Mouse (Mus musculus): ENCODE measurements around the gene St3gal3. TPM values are rescaled to one million over a fixed set of nuclear protein-coding genes. Genes with fewer than 3 reads are reported as not detected.

St3gal3 gene
- total and polyA plus RNA-seq, 3 experiments, result 54.9 to 70.6 (median 55.8) TPM

- H3K36me3 ChIP-seq (ENCODE audit: control insufficient read depth, insufficient read depth, low read length), result no peaks in the 10 kb centered on the region
- H3K27ac ChIP-seq, result no peak overlapping the region
- H3K4me3 ChIP-seq, result no peak overlapping the region
- intact Hi-C loops (cut with DNase I), result no loop called here
- TF ChIP-seq EP300 (IDR thresholded peaks at IDR 0.05; ENCODE audit: insufficient read depth, low read depth, low read length), result no peak
- TF ChIP-seq CTCF (IDR thresholded peaks at IDR 0.05), result no peak
- no peak for TF ChIP-seq POLR2A (IDR thresholded peaks at IDR 0.05; ENCODE audit: insufficient read depth, low read depth, low read length)
- DNase-seq, result no peak
- WGBS, result 71% methylated on average over 8 of the region's 8 CpGs
- no peak overlapping the region for H3K9ac ChIP-seq (ENCODE audit: low read depth, low read length)
- H3K27me3 ChIP-seq (ENCODE audit: control insufficient read depth, insufficient read depth, low read length), result no peaks in the 10 kb centered on the region
- H3K4me1 ChIP-seq (ENCODE audit: control insufficient read depth, insufficient read depth, low read length), result no peaks in the 10 kb centered on the region
- H3K79me2 ChIP-seq (replicated peaks; ENCODE audit: control insufficient read depth, insufficient read depth, low read length), result no peaks in the 10 kb centered on the region
Measured at GRCm38 (mm10) chr4:118103280-118103830, 31.4 kb downstream of the St3gal3 start.

DNA sequence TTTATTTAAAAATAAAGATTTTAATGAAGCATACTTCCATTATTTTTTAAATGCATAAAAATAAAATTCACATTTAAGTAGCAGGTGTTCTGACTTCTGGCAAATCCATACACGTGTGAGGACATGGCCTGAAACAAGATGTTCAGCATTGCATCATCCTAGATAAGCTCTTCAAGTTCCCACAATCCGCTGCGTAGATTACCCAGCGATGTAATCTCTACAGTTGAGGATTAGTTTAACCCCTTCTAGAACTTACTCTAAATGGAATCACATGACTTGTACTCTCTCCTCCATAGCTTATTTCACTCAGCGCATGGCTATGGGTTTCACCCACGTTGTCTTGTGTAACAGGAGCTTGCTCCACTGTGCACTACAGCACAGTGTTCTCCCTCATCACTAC lies 33.2 kb downstream of the St3gal3 start:
- H3K9ac ChIP-seq (ENCODE audit: low read depth, low read length), result no peak overlapping the region
- no peak overlapping the region for H3K27ac ChIP-seq
- H3K27me3 ChIP-seq (ENCODE audit: control insufficient read depth, insufficient read depth, low read length), result no peaks in the 10 kb centered on the region
- DNase-seq, result no peak
- H3K36me3 ChIP-seq (ENCODE audit: control insufficient read depth, insufficient read depth, low read length), result no peaks in the 10 kb centered on the region
- H3K79me2 ChIP-seq (replicated peaks; ENCODE audit: control insufficient read depth, insufficient read depth, low read length), result no peaks in the 10 kb centered on the region
- 68% methylated on average over 6 of the region's 6 CpGs for WGBS
- intact Hi-C loops (cut with DNase I), result no loop called here
- H3K4me1 ChIP-seq (ENCODE audit: control insufficient read depth, insufficient read depth, low read length), result no peaks in the 10 kb centered on the region
- TF ChIP-seq CTCF (IDR thresholded peaks at IDR 0.05) (no peak), EP300 (IDR thresholded peaks at IDR 0.05; ENCODE audit: insufficient read depth, low read depth, low read length) (no peak), POLR2A (IDR thresholded peaks at IDR 0.05; ENCODE audit: insufficient read depth, low read depth, low read length) (no peak)
- no peak overlapping the region for H3K4me3 ChIP-seq

DNA sequence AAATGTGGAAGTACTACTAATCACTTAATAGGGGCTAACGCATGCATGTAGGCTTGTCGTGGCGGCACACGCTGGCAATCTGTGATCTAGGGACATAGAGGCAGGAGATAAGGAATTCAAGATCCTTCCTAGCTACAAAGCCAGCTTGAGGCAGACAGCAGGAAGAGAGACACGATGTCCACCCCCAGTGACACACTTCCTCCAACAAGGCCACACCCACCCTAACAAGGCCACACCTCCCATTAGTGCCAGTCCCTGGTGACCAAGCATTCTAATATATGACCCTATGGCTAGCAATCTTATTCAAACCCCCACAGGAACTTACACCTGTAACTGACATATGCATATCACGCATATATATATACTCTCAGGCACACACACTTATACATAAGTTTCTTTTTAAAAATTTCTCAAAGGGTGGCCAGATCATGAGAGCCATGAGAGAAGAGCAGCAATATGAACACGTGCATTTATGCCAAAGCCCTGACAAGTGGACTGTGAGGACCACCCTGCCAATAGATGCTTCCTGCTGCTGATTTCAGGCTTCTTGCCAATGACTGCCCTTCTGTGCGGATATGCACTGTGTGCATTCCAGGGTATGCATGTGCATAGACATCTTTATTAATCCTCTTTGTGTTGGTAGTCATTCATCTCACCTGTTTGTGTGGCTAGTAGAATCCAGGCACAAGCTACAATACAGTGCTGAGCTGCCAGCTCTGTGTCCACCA lies 34.9 kb downstream of the St3gal3 start:
- no peaks in the 10 kb centered on the region for H3K4me1 ChIP-seq (ENCODE audit: control insufficient read depth, insufficient read depth, low read length)
- no peaks in the 10 kb centered on the region for H3K36me3 ChIP-seq (ENCODE audit: control insufficient read depth, insufficient read depth, low read length)
- WGBS, result 79% methylated on average over 8 of the region's 8 CpGs
- no peaks in the 10 kb centered on the region for H3K27me3 ChIP-seq (ENCODE audit: control insufficient read depth, insufficient read depth, low read length)
- TF ChIP-seq CTCF (IDR thresholded peaks at IDR 0.05) (no peak), EP300 (IDR thresholded peaks at IDR 0.05; ENCODE audit: insufficient read depth, low read depth, low read length) (no peak), POLR2A (IDR thresholded peaks at IDR 0.05; ENCODE audit: insufficient read depth, low read depth, low read length) (no peak)
- H3K4me3 ChIP-seq, result no peak overlapping the region
- DNase-seq, result no peak
- H3K9ac ChIP-seq (ENCODE audit: low read depth, low read length), result no peak overlapping the region
- no peak overlapping the region for H3K27ac ChIP-seq
- intact Hi-C loops (cut with DNase I), result no loop called here
- H3K79me2 ChIP-seq (replicated peaks; ENCODE audit: control insufficient read depth, insufficient read depth, low read length), result no peaks in the 10 kb centered on the region

GRCm38 (mm10) chr4:118098571-118098970 lies 36.1 kb downstream of the St3gal3 start:
- Histone ChIP-seq H3K4me1 (ENCODE audit: control insufficient read depth, insufficient read depth, low read length) (no peaks in the 10 kb centered on the region), H3K27me3 (ENCODE audit: control insufficient read depth, insufficient read depth, low read length) (no peaks in the 10 kb centered on the region), H3K4me3 (no peak overlapping the region), H3K79me2 (replicated peaks; ENCODE audit: control insufficient read depth, insufficient read depth, low read length) (no peaks in the 10 kb centered on the region), H3K27ac (no peak overlapping the region), H3K9ac (ENCODE audit: low read depth, low read length) (no peak overlapping the region), H3K36me3 (ENCODE audit: control insufficient read depth, insufficient read depth, low read length) (no peaks in the 10 kb centered on the region)
- intact Hi-C loops (cut with DNase I), result no loop called here
- WGBS, result 92% methylated on average over 6 of the region's 6 CpGs
- TF ChIP-seq EP300 (IDR thresholded peaks at IDR 0.05; ENCODE audit: insufficient read depth, low read depth, low read length) (no peak), CTCF (IDR thresholded peaks at IDR 0.05) (no peak), POLR2A (IDR thresholded peaks at IDR 0.05; ENCODE audit: insufficient read depth, low read depth, low read length) (no peak)
- no peak for DNase-seq

DNA sequence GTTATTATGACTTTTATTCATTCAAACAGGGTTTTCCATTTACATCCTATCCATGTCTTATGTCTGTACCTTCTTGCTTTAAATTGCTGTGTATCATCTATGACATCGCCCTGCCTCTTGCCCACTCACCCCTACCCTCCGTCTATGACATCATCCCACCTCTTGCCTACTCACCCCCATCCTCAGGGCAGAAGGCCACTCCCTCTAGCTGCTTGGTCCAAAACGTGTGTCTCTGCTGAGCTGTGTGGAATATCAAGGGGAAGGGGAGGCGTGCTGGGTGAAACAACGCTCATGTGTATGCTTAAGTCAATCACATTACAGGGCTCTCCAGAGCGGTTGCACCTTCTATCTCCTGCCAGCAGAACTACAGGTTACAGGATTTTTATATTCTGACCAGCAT lies 38.6 kb downstream of the St3gal3 start:
- TF ChIP-seq EP300 (IDR thresholded peaks at IDR 0.05; ENCODE audit: insufficient read depth, low read depth, low read length) (no peak), CTCF (IDR thresholded peaks at IDR 0.05) (no peak), POLR2A (IDR thresholded peaks at IDR 0.05; ENCODE audit: insufficient read depth, low read depth, low read length) (no peak)
- WGBS, result 74% methylated on average over 6 of the region's 6 CpGs
- H3K27me3 ChIP-seq (ENCODE audit: control insufficient read depth, insufficient read depth, low read length), result no peaks in the 10 kb centered on the region
- H3K9ac ChIP-seq (ENCODE audit: low read depth, low read length), result no peak overlapping the region
- no peak overlapping the region for H3K27ac ChIP-seq
- intact Hi-C loops (cut with DNase I), result no loop called here
- no peak overlapping the region for H3K4me3 ChIP-seq
- no peaks in the 10 kb centered on the region for H3K79me2 ChIP-seq (replicated peaks; ENCODE audit: control insufficient read depth, insufficient read depth, low read length)
- DNase-seq, result no peak
- no peaks in the 10 kb centered on the region for H3K36me3 ChIP-seq (ENCODE audit: control insufficient read depth, insufficient read depth, low read length)
- H3K4me1 ChIP-seq (ENCODE audit: control insufficient read depth, insufficient read depth, low read length), result no peaks in the 10 kb centered on the region

DNA sequence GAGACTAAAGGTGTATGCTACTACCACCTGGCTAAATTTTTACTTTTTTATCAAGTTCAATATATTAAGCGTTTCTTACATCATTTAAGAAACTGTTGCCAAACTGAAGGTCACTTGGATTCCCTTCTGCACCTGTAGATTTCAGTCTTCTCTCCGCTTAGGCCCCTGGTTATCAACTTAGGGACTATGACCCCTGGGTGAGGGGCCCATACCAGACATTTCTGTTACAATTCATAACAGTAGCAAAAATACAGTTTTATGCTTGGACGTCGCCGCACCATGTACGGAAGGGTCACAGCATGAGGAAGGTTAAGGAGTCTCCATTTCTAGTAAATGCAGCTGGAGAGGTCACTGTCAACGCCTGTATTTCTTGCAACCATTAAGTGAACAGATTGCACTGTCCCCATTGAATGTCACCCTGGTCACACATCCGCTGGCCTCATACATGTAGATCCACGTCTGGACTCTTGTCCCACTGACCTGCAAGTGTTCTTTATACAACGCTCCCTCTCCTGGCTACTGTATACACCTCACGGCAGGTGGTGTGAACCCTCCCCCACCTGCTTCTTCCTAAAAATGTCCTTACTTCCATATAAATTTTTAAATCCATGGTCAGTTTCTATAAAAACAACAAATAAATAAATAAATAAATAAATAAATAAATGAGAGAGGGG lies 41.8 kb downstream of the St3gal3 start:
- H3K9ac ChIP-seq (ENCODE audit: low read depth, low read length), result no peak overlapping the region
- no peaks in the 10 kb centered on the region for H3K4me1 ChIP-seq (ENCODE audit: control insufficient read depth, insufficient read depth, low read length)
- H3K79me2 ChIP-seq (replicated peaks; ENCODE audit: control insufficient read depth, insufficient read depth, low read length), result no peaks in the 10 kb centered on the region
- intact Hi-C loops (cut with DNase I), result loop anchor here (5.0 kb wide), 1 partner anchor 39 kb away; the partner anchor contains the start of gene St3gal3
- TF ChIP-seq POLR2A (IDR thresholded peaks at IDR 0.05; ENCODE audit: insufficient read depth, low read depth, low read length), result no peak
- no peak for TF ChIP-seq EP300 (IDR thresholded peaks at IDR 0.05; ENCODE audit: insufficient read depth, low read depth, low read length)
- no peak for TF ChIP-seq CTCF (IDR thresholded peaks at IDR 0.05)
- 95% methylated on average over 11 of the region's 11 CpGs for WGBS
- no peaks in the 10 kb centered on the region for H3K27me3 ChIP-seq (ENCODE audit: control insufficient read depth, insufficient read depth, low read length)
- no peak overlapping the region for H3K4me3 ChIP-seq
- DNase-seq, result no peak
- H3K36me3 ChIP-seq (ENCODE audit: control insufficient read depth, insufficient read depth, low read length), result no peaks in the 10 kb centered on the region
- no peak overlapping the region for H3K27ac ChIP-seq
